Mouse (Mus musculus): Measurements from ENCODE around the gene Vamp1. TPM values are rescaled to one million over a fixed set of nuclear protein-coding genes. Genes with fewer than 3 reads are reported as not detected.

Vamp1 gene
- total and polyA plus RNA-seq, 3 experiments, result 1.5 to 5.5 TPM; not detected in 1

DNA sequence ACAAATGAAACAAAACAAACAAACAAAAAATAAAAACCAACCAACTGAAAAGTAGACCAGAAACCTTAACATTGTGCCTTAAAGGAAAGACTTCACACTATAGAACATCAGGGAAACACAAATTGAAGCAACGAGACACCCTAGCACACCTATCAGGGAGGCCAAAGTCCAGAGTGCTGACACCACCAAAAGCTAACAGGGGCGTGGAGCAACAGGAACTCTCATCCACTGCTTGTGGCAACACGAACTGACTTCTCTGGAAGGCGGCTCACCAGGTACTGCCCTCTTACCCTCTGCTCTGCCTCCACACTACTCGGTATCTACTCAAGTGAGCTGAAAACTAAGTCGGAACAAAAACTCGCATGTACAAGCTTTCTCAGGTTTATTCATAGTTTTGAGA is 76.9 kb downstream of the Vamp1 start:
- TF ChIP-seq MEF2A (IDR thresholded peaks at IDR 0.05; ENCODE audit: extremely low read depth, insufficient replicate concordance, low read depth, low read length, poor library complexity, severe bottlenecking), result no peak
- no peak for TF ChIP-seq POLR2AphosphoS2 (IDR thresholded peaks at IDR 0.05; ENCODE audit: low read length)
- TF ChIP-seq POLR2AphosphoS5 (IDR thresholded peaks at IDR 0.05; ENCODE audit: borderline replicate concordance, low read depth, low read length), result no peak
- TF ChIP-seq ELF1 (IDR thresholded peaks at IDR 0.05; ENCODE audit: low read depth, low read length), result no peak
- no peak for TF ChIP-seq ZMIZ1 (IDR thresholded peaks at IDR 0.05; ENCODE audit: low read depth, low read length)
- no peak for TF ChIP-seq MAX (IDR thresholded peaks at IDR 0.05; ENCODE audit: low read length)
- TF ChIP-seq CTCF (IDR thresholded peaks at IDR 0.05 in 2 of 3, conservative IDR thresholded peaks at IDR 0.05 in 1 of 3; ENCODE audit: control insufficient read depth in 1 of 3, insufficient read depth in 1 of 3, low read depth in 2 of 3, low read length in 3 of 3, poor library complexity in 1 of 3, severe bottlenecking in 1 of 3), result no peak
- no peak for TF ChIP-seq E2F4 (IDR thresholded peaks at IDR 0.05; ENCODE audit: borderline replicate concordance, low read depth, low read length)
- TF ChIP-seq UBTF (IDR thresholded peaks at IDR 0.05; ENCODE audit: borderline replicate concordance, insufficient read depth, low read depth, low read length), result no peak
- TF ChIP-seq NELFE (IDR thresholded peaks at IDR 0.05; ENCODE audit: low read depth, low read length), result no peak
- no peak for TF ChIP-seq TBP (IDR thresholded peaks at IDR 0.05; ENCODE audit: low read depth, low read length)
- no peak for TF ChIP-seq ZC3H11A (IDR thresholded peaks at IDR 0.05; ENCODE audit: low read depth, low read length)
- TF ChIP-seq GATA1 (IDR thresholded peaks at IDR 0.05; ENCODE audit: low read depth, low read length), result no peak
- TF ChIP-seq MXI1 (IDR thresholded peaks at IDR 0.05; ENCODE audit: low read depth, low read length), result no peak
- H3K4me3 ChIP-seq (ENCODE audit: control insufficient read depth in 1 of 2, insufficient read depth in 1 of 2, low read depth in 2 of 2, low read length in 2 of 2), result no peak overlapping the region
- no peaks in the 10 kb centered on the region for H3K36me3 ChIP-seq (ENCODE audit: control insufficient read depth in 1 of 2, insufficient read depth in 2 of 2, low read length in 2 of 2)
- H3K27ac ChIP-seq (ENCODE audit: control insufficient read depth, low read depth, low read length), result no peak overlapping the region
- no peaks in the 10 kb centered on the region for H3K79me2 ChIP-seq (ENCODE audit: control insufficient read depth, insufficient read depth, low read length, poor library complexity)
- peaks cover 22 to 33% of the 10 kb centered on the region in 2 experiments for H3K27me3 ChIP-seq (ENCODE audit: control insufficient read depth in 1 of 2, insufficient read depth in 2 of 2, low read length in 2 of 2)
- no peak for DNase-seq (ENCODE audit: low read depth, low spot score)
- no peak overlapping the region for H3K9ac ChIP-seq (ENCODE audit: control insufficient read depth, low read depth, low read length, poor library complexity, severe bottlenecking)
- H3K9me3 ChIP-seq (replicated peaks; ENCODE audit: insufficient read depth, low read length), result no peaks in the 10 kb centered on the region
- H3K4me1 ChIP-seq (ENCODE audit: control insufficient read depth in 1 of 2, insufficient read depth in 2 of 2, low read length in 2 of 2), result no peaks in the 10 kb centered on the region

GRCm38 (mm10) chr6:125294049-125294448 is 78.7 kb downstream of the Vamp1 start:
- no peak for DNase-seq (ENCODE audit: low read depth, low spot score)
- H3K4me3 ChIP-seq (ENCODE audit: control insufficient read depth in 1 of 2, insufficient read depth in 1 of 2, low read depth in 2 of 2, low read length in 2 of 2), result no peak overlapping the region
- H3K36me3 ChIP-seq (ENCODE audit: control insufficient read depth in 1 of 2, insufficient read depth in 2 of 2, low read length in 2 of 2), result no peaks in the 10 kb centered on the region
- no peak overlapping the region for H3K27ac ChIP-seq (ENCODE audit: control insufficient read depth, low read depth, low read length)
- H3K27me3 ChIP-seq (ENCODE audit: control insufficient read depth in 1 of 2, insufficient read depth in 2 of 2, low read length in 2 of 2), result peaks cover 23 to 26% of the 10 kb centered on the region in 2 experiments
- no peak for TF ChIP-seq POLR2AphosphoS2 (IDR thresholded peaks at IDR 0.05; ENCODE audit: low read length)
- TF ChIP-seq CTCF (IDR thresholded peaks at IDR 0.05 in 2 of 3, conservative IDR thresholded peaks at IDR 0.05 in 1 of 3; ENCODE audit: control insufficient read depth in 1 of 3, insufficient read depth in 1 of 3, low read depth in 2 of 3, low read length in 3 of 3, poor library complexity in 1 of 3, severe bottlenecking in 1 of 3), result no peak
- no peak for TF ChIP-seq MYB (IDR thresholded peaks at IDR 0.05; ENCODE audit: low read depth, low read length)
- no peak for TF ChIP-seq ZMIZ1 (IDR thresholded peaks at IDR 0.05; ENCODE audit: low read depth, low read length)
- no peak for TF ChIP-seq RCOR1 (IDR thresholded peaks at IDR 0.05; ENCODE audit: low read depth, low read length)
- TF ChIP-seq TAL1 (IDR thresholded peaks at IDR 0.05; ENCODE audit: low read length), result no peak
- TF ChIP-seq ETS1 (IDR thresholded peaks at IDR 0.05; ENCODE audit: low read depth, low read length), result no peak
- TF ChIP-seq MAFK (IDR thresholded peaks at IDR 0.05; ENCODE audit: borderline replicate concordance, low read depth, low read length), result no peak
- TF ChIP-seq ELF1 (IDR thresholded peaks at IDR 0.05; ENCODE audit: low read depth, low read length), result no peak
- TF ChIP-seq GABPA (IDR thresholded peaks at IDR 0.05; ENCODE audit: low read depth, low read length), result no peak
- TF ChIP-seq SMC3 (IDR thresholded peaks at IDR 0.05; ENCODE audit: low read depth, low read length), result no peak
- no peak for TF ChIP-seq ZKSCAN1 (IDR thresholded peaks at IDR 0.05; ENCODE audit: low read depth, low read length)
- TF ChIP-seq POLR2AphosphoS5 (IDR thresholded peaks at IDR 0.05; ENCODE audit: borderline replicate concordance, low read depth, low read length), result no peak
- H3K9ac ChIP-seq (ENCODE audit: control insufficient read depth, low read depth, low read length, poor library complexity, severe bottlenecking), result no peak overlapping the region
- H3K4me1 ChIP-seq (ENCODE audit: control insufficient read depth in 1 of 2, insufficient read depth in 2 of 2, low read length in 2 of 2), result no peaks in the 10 kb centered on the region
- H3K79me2 ChIP-seq (ENCODE audit: control insufficient read depth, insufficient read depth, low read length, poor library complexity), result no peaks in the 10 kb centered on the region
- H3K9me3 ChIP-seq (replicated peaks; ENCODE audit: insufficient read depth, low read length), result no peaks in the 10 kb centered on the region
